Mouse (Mus musculus): ENCODE measurements around the gene Gm10309. TPM values are rescaled to one million over a fixed set of nuclear protein-coding genes. Genes with fewer than 3 reads are reported as not detected.
A peak's percentile ranks its signal among the peaks of the same experiment; 100 is the strongest.

Gene Gm10309
- polyA plus RNA-seq, 1 experiment from 2014 or later = 0.50 TPM

DNA sequence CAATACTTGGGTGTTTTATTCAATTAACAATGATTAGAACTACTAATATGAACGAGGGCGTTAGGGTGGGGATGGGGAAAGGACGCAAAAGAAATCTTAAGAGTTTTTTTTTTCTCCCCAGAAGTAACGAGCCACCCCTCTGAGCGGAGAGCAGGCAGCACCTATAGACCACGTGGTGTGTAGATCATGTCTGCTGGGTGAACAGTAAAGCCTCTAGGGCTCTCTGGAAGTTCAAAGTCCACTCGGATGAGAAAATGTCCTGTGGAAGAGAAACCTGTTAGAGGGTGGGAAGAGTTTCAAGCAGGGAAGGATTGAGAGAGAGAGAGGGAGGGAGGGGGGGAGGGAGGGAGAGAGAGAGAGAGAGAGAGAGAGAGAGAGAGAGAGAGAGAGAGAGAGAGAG, 38.6 kb downstream of the Gm10309 start:
- Histone ChIP-seq H3K9me3 (replicated peaks) (no peaks in the 10 kb centered on the region), H3K27ac (no peak overlapping the region), H3K4me2 (replicated peaks) (no peak overlapping the region), H3K9ac (no peak overlapping the region), H3K27me3 (no peaks in the 10 kb centered on the region), H3K4me1 (peaks cover 35% of the 10 kb centered on the region), H3K36me3 (no peaks in the 10 kb centered on the region), H3K4me3 (no peak overlapping the region)
- 76% methylated on average over 7 of the region's 7 CpGs for WGBS
- no peak for ATAC-seq (ENCODE audit: low FRiP score)

DNA sequence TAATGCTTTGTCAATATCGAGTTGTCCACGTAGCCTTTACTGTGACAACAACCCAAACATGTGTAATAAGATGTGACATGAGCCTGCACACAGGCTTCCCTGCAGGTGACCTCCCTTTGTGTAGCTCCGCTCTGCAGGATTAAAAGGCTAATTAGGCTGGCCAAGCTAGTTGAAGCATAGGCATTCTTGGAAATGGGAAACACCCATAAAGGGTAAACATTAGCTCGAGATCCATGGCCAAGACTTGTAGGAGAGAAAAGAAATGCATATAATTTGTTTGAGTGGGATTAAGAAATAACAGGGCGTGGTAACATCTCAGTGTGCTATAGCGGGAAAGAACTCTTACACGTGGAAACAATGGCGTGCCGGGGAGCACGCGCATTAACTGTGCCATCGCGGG, 39.2 kb downstream of the Gm10309 start:
- Histone ChIP-seq H3K27ac (no peak overlapping the region), H3K9ac (no peak overlapping the region), H3K4me3 (no peak overlapping the region), H3K4me1 (peaks cover 35% of the 10 kb centered on the region), H3K9me3 (replicated peaks) (no peaks in the 10 kb centered on the region), H3K36me3 (no peaks in the 10 kb centered on the region), H3K4me2 (replicated peaks) (no peak overlapping the region), H3K27me3 (no peaks in the 10 kb centered on the region)
- no peak for ATAC-seq (ENCODE audit: low FRiP score)
- WGBS = 53% methylated on average over 13 of the region's 13 CpGs

DNA sequence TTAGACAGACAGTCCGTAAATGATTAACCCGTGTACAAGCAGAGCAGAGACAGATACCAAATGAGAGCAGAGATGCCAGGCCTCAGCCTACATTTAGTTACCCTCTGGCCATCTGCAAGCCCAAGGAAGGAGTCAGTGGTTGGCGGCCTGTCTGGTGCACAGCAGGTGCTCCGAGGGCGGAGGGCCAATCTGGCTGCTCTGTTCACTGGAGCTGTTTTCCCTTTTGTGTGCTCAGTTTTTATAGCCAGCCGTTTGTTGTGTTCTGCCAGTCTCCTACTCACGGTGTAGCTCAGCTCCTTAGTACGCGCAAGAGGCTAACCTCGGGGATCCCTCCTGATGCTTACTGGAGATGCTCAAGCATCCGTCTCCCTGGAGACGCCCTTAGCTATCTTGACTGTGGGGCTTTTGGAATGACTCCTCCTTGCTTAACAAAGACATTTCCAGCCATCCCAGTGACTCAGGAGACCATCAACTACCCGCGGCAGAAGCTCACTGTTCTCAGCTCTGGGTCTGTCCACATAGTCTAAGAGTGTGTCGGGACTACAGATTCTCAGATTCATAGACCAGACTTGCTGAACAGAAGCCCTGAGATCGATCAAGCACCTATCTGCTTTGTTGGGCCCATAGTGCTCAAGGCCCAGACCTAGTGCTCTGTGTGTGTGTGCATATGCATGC, 40.2 kb downstream of the Gm10309 start:
- Histone ChIP-seq H3K4me1 (peaks cover 34% of the 10 kb centered on the region), H3K4me2 (replicated peaks) (no peak overlapping the region), H3K4me3 (no peak overlapping the region), H3K9ac (no peak overlapping the region), H3K36me3 (no peaks in the 10 kb centered on the region), H3K27ac (no peak overlapping the region), H3K27me3 (no peaks in the 10 kb centered on the region), H3K9me3 (replicated peaks) (no peaks in the 10 kb centered on the region)
- ATAC-seq (ENCODE audit: low FRiP score) = 0 out of 2 replicates have a peak, but pooled peaks have one; percentile 32
- 41% methylated on average over 16 of the region's 16 CpGs for WGBS

DNA sequence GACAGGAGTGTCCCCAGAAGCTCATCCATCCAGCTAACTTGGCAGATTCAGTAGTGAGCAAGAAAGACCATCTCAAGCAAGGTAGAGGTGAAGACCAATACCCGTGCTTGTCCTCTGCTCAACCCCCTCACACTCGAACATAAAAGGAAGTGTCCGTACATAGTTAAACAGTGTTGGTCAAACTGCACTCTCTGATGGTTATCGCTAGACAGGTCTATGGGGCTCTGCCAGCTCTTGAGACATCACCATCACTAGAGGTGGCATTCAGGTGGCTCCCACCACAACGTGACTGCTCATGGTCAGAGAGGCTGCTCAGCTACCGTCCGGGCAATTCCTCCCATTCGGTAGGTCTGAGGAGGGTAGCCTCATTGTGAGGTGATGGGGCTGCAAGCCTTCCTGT, 40.8 kb downstream of the Gm10309 start:
- no peak for ATAC-seq (ENCODE audit: low FRiP score)
- no peak overlapping the region for H3K4me2 ChIP-seq (replicated peaks)
- H3K9ac ChIP-seq = no peak overlapping the region
- H3K4me1 ChIP-seq = peaks cover 33% of the 10 kb centered on the region
- H3K4me3 ChIP-seq = no peak overlapping the region
- no peak overlapping the region for H3K27ac ChIP-seq
- no peaks in the 10 kb centered on the region for H3K9me3 ChIP-seq (replicated peaks)
- WGBS = 79% methylated on average over 8 of the region's 8 CpGs
- no peaks in the 10 kb centered on the region for H3K36me3 ChIP-seq
- no peaks in the 10 kb centered on the region for H3K27me3 ChIP-seq

DNA sequence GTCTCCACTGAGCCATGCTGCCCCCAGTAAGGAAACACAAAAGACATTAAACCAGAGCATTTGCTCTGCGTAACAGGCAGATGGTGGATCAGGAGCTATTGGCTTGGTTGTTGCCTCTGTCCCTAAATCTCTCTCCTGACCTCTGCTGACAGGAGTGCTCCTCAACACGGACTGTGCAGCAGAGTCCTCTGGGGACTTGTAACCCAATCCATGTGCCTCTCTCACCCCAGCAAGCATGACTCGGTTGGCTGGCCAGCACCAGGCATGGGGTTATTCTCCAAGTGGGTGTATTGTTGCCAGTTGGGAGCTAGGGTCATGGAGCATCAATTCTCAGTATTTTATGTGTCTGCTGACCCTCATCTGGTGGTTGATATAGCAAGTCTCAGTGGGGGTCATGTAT, 41.7 kb downstream of the Gm10309 start:
- Histone ChIP-seq H3K36me3 (no peaks in the 10 kb centered on the region), H3K27me3 (no peaks in the 10 kb centered on the region), H3K9me3 (replicated peaks) (no peaks in the 10 kb centered on the region), H3K27ac (no peak overlapping the region), H3K9ac (no peak overlapping the region), H3K4me2 (replicated peaks) (no peak overlapping the region), H3K4me1 (peaks cover 29% of the 10 kb centered on the region), H3K4me3 (no peak overlapping the region)
- no peak for ATAC-seq (ENCODE audit: low FRiP score)
- WGBS = 66% methylated on average over 3 of the region's 3 CpGs

DNA sequence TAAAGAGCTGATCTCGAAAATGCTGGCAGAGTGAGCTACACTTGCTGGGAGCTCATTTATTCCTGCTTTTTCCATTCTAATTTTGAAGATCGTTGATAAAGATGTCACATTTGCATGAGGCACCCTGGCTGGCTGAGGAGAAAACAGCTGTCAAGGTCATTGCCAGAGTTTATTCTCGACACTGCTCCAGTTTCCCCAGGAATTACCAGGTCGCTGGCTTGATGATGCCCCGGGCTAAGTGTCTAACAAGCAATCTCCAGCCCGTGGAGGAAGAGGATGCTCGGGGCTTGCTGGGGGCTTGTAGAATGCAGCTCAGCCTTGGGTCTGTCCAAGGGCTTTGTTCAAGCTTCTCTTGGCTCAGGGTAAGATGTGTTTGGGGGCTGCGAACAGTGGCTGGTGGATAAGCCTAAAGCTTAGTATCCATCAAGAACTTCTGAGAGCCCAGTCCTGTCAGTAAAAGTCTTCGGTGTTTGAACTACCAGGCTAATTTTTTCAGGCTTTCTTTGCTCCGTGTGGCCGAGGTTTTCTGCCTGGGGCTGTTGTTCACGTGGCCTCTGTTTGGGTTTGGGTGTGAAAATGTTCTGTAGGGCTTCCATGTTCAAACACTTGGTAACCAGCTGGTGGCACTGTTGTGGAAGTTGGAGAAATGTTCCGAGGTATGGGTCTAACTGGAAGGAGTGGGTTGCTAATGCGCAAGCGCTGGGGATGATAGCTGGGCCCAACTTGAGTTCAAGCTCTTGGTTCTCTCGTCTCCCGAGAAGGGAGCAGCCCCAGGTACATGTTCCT, 44.2 kb downstream of the Gm10309 start:
- no peaks in the 10 kb centered on the region for H3K36me3 ChIP-seq
- no peak for ATAC-seq (ENCODE audit: low FRiP score)
- no peak overlapping the region for H3K4me3 ChIP-seq
- no peak overlapping the region for H3K4me2 ChIP-seq (replicated peaks)
- peaks cover 14% of the 10 kb centered on the region for H3K4me1 ChIP-seq
- H3K9me3 ChIP-seq (replicated peaks) = no peaks in the 10 kb centered on the region
- no peaks in the 10 kb centered on the region for H3K27me3 ChIP-seq
- 0 out of 2 replicates have a peak overlapping the region, but pooled peaks have one; percentile 9 for H3K27ac ChIP-seq
- H3K9ac ChIP-seq = no peak overlapping the region
- WGBS = 67% methylated on average over 17 of the region's 17 CpGs

DNA sequence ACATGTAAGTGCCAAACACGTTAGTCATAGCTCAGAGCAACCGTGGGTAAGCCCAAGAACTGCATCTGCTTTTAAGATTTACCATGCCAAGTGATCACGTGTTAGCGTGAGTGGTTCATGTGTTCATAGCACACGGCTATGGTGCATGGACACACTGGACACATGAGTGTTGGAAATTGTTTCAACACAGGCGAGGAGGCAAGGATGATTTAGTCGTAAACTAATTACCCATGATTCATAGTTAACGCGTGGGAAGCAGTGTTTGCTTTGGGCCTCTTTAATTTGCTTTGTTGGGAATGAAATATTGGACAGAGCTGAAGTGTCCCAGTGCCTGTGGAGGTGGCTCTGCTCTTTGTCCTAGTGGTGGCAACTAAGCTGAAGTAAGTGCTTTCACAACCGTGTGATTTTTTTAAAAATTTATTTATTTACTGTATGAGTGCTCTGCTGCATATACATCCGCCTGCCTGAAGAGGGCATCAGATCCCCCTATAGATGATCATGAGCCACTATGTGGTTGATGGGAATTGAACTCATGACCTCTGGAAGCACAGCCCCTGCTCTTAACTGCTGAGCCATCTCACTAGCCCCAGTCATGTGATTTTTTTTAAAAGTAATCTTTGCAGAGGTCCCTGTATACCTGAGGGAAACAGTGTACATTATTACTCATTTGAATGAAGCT, 46.6 kb downstream of the Gm10309 start:
- H3K27me3 ChIP-seq = no peaks in the 10 kb centered on the region
- ATAC-seq (ENCODE audit: low FRiP score) = no peak
- no peak overlapping the region for H3K27ac ChIP-seq
- peaks cover 3% of the 10 kb centered on the region; the same call in 1 of the 2 replicates for H3K4me1 ChIP-seq
- no peak overlapping the region for H3K4me2 ChIP-seq (replicated peaks)
- WGBS = 83% methylated on average over 11 of the region's 11 CpGs
- no peaks in the 10 kb centered on the region for H3K9me3 ChIP-seq (replicated peaks)
- no peak overlapping the region for H3K4me3 ChIP-seq
- no peak overlapping the region for H3K9ac ChIP-seq
- H3K36me3 ChIP-seq = no peaks in the 10 kb centered on the region

DNA sequence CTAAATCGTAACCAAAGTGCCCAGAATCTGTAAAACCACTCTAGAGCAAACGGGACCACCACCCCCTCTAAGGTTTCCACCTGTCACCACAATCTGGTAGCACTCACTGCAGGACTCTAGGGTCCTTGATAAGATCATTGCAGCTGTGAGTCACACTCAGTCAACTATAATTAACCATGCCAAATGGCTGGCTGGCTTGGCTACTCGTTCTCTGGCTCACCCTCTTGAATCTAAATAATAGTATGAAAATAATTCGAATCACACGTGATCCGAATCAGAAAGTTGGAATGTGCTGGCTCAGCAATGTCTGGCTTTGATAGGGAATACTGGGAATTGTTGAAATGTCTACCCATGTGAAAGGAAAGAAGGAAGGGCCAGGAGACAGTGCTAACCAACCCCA, 48.5 kb downstream of the Gm10309 start:
- H3K9ac ChIP-seq = no peak overlapping the region
- no peak overlapping the region for H3K27ac ChIP-seq
- no peak for ATAC-seq (ENCODE audit: low FRiP score)
- no peak overlapping the region for H3K4me3 ChIP-seq
- H3K36me3 ChIP-seq = no peaks in the 10 kb centered on the region
- no peak overlapping the region for H3K4me2 ChIP-seq (replicated peaks)
- no peaks in the 10 kb centered on the region for H3K27me3 ChIP-seq
- WGBS = 76% methylated on average over 6 of the region's 6 CpGs
- H3K9me3 ChIP-seq (replicated peaks) = no peaks in the 10 kb centered on the region
- peaks cover 3% of the 10 kb centered on the region; the same call in 1 of the 2 replicates for H3K4me1 ChIP-seq

DNA sequence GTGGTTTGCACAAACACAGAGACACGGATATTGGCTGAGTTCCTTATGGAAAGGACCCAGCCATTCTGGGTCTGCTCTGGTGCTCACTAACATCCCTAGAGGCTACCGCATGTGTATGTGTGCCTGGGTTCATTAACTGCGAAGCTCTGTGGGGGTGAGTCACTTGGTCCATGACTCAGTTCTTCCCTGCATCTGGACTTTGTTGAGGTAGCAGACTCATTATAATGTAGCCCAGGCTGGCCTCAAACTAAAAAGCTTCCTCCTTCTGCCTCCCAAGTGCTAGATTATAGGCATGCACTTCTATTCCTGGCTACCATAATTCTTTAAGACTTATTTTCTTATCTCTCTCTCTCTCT, 50.7 kb downstream of the Gm10309 start:
- no peak for ATAC-seq (ENCODE audit: low FRiP score)
- no peaks in the 10 kb centered on the region for H3K9me3 ChIP-seq (replicated peaks)
- H3K9ac ChIP-seq = no peak overlapping the region
- 87% methylated on average over 3 of the region's 3 CpGs for WGBS
- H3K27me3 ChIP-seq = no peaks in the 10 kb centered on the region
- no peaks in the 10 kb centered on the region for H3K36me3 ChIP-seq
- no peak overlapping the region for H3K4me3 ChIP-seq
- no peak overlapping the region for H3K4me2 ChIP-seq (replicated peaks)
- no peak overlapping the region for H3K27ac ChIP-seq
- H3K4me1 ChIP-seq = no peaks in the 10 kb centered on the region

DNA sequence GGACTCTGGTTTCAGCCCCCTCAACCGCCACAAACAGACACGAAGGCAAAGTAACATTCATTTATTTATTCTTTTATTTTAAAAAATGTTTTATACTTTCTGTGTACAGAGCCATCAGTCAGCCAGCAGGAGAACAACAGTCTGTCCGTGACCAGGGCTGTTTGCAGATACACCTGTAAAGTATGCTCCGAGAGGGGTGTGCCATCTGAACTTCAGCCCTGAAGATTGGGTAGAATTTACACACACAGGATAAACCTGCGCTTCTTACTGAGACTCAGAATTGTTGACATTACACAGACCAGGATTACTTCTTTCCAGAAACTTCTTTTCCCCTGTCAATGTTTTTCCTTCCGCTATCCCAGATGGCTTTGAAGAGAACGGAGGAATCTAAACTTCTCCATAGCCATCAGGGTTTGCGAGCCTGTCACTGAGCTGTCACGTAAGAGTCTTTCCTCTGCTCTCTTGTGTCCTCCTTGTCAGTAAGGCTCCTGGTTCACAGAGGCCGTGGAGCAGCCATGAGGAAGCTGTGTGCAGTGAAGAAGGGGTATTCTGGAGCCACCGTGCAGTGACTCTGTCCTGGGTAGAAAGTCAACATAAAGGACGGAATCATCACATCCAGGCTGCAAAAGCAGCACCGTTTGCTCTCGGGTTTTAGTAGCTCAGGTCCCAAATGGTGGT, 51.2 kb downstream of the Gm10309 start:
- H3K4me1 ChIP-seq = no peaks in the 10 kb centered on the region
- WGBS = 88% methylated on average over 14 of the region's 14 CpGs
- no peaks in the 10 kb centered on the region for H3K9me3 ChIP-seq (replicated peaks)
- H3K4me3 ChIP-seq = no peak overlapping the region
- H3K36me3 ChIP-seq = no peaks in the 10 kb centered on the region
- H3K27ac ChIP-seq = no peak overlapping the region
- no peak for ATAC-seq (ENCODE audit: low FRiP score)
- no peak overlapping the region for H3K9ac ChIP-seq
- H3K4me2 ChIP-seq (replicated peaks) = no peak overlapping the region
- no peaks in the 10 kb centered on the region for H3K27me3 ChIP-seq

DNA sequence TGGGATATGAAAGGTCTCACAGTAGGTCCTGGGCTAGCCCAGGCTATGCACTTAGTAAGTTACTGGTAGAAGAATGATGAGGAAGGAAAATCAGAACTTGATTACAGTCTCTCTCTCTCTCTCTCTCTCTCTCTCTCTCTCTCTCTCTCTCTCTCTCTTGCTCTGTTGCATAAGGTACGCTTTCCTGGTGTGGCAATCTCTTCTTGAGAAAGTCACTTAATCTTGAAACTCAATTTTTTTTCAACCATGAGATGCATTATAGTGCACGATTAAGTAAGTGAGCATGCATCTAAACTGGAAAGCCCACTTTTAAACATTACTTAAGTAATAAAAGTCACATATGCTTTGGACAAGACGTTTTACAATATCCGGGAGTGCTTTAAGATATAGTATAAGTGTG, 52.1 kb downstream of the Gm10309 start:
- 94% methylated on average over 4 of the region's 4 CpGs for WGBS
- H3K4me3 ChIP-seq = no peak overlapping the region

More for the DNA sequence above, 52.1 kb downstream of the Gm10309 start:
- H3K9ac ChIP-seq = no peak overlapping the region
- no peak overlapping the region for H3K4me2 ChIP-seq (replicated peaks)
- 0 out of 2 replicates have a peak, but pooled peaks cover 2% of the 10 kb centered on the region for H3K9me3 ChIP-seq (replicated peaks)
- no peaks in the 10 kb centered on the region for H3K27me3 ChIP-seq
- H3K27ac ChIP-seq = no peak overlapping the region
- ATAC-seq (ENCODE audit: low FRiP score) = no peak
- no peaks in the 10 kb centered on the region for H3K4me1 ChIP-seq
- H3K36me3 ChIP-seq = no peaks in the 10 kb centered on the region
